Mouse (Mus musculus): Measurements from ENCODE around the gene Dynlrb1. TPM values are rescaled to one million over a fixed set of nuclear protein-coding genes. Genes with fewer than 3 reads are reported as not detected.

Gene Dynlrb1
- total and polyA plus RNA-seq, 3 experiments: 152 to 302 (median 290) TPM

DNA sequence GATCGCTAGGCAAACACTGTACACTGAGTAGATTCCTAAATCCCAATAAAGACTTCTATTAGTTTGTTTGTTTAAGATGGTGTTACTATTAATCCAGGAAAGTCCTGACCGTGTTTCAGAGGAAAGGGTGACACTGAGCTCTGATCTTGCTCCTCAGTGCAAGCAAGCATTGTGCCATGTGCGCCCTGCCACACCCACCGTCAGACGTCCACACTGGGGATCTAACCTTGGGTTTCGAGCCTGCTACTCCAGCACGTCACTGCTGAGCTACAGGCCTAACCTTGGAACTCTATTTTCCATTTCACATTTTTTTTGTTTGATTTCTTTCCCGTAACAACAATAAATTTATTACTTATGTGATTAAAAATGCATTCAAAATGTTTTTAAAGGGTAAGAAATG lies 53.7 kb downstream of the Dynlrb1 start:
- Histone ChIP-seq H3K4me2 (ENCODE audit: insufficient read depth, low read depth, poor library complexity, severe bottlenecking) (no peak overlapping the region), H3K36me3 (replicated peaks in 1 of 2; ENCODE audit: control insufficient read depth in 1 of 2, insufficient read depth in 1 of 2, low read length in 1 of 2) (peaks cover 28 to 70% of the 10 kb centered on the region in 2 experiments)

GRCm38 (mm10) chr2:155293382-155293781 lies 57.0 kb downstream of the Dynlrb1 start:
- Histone ChIP-seq H3K36me3 (replicated peaks in 1 of 2; ENCODE audit: control insufficient read depth in 1 of 2, insufficient read depth in 1 of 2, low read length in 1 of 2) (peaks cover 50 to 84% of the 10 kb centered on the region in 2 experiments), H3K79me2 (replicated peaks; ENCODE audit: control insufficient read depth, extremely low read depth, insufficient read depth, poor library complexity, severe bottlenecking) (no peaks in the 10 kb centered on the region), H3K9me3 (replicated peaks; ENCODE audit: low read length) (no peaks in the 10 kb centered on the region), H3K9ac (ENCODE audit: insufficient read depth, low read depth) (no peak overlapping the region), H3K27ac (ENCODE audit: insufficient read depth, low read depth) (no peak overlapping the region), H3K4me2 (ENCODE audit: insufficient read depth, low read depth, poor library complexity, severe bottlenecking) (no peak overlapping the region), H3K4me1 (ENCODE audit: control insufficient read depth in 1 of 2, insufficient read depth in 2 of 2) (peaks cover 0 to 16% of the 10 kb centered on the region in 2 experiments; a peak in 2 of 4 replicates), H3K27me3 (replicated peaks) (no peaks in the 10 kb centered on the region), H3K4me3 (replicated peaks in 1 of 3; ENCODE audit: low read depth in 2 of 3, low read length in 2 of 3, poor library complexity in 1 of 3) (no peak overlapping the region)
- dilution Hi-C loops (cut with MboI; ENCODE audit: extremely low pct_ligation_motif_present, extremely low pct_unique_long_range_greater_than_20kb, low sequenced_read_pairs): no loop called here
- TF ChIP-seq UBTF (IDR thresholded peaks at IDR 0.05; ENCODE audit: low read depth, low read length) (no peak), CHD1 (IDR thresholded peaks at IDR 0.05; ENCODE audit: low read depth, low read length) (no peak), MXI1 (IDR thresholded peaks at IDR 0.05; ENCODE audit: low read depth, low read length) (no peak), ZMIZ1 (IDR thresholded peaks at IDR 0.05; ENCODE audit: low read depth, low read length) (no peak), MAX (IDR thresholded peaks at IDR 0.05; ENCODE audit: low read length) (no peak), USF1 (IDR thresholded peaks at IDR 0.05; ENCODE audit: low read depth, low read length) (no peak), NRF1 (IDR thresholded peaks at IDR 0.05; ENCODE audit: low read depth, low read length) (no peak), BHLHE40 (IDR thresholded peaks at IDR 0.05; ENCODE audit: low read depth, low read length) (no peak), ZKSCAN1 (IDR thresholded peaks at IDR 0.05; ENCODE audit: borderline replicate concordance, low read depth, low read length) (no peak), TBP (conservative IDR thresholded peaks at IDR 0.05; ENCODE audit: low read depth, low read length) (no peak), CTCF (conservative IDR thresholded peaks at IDR 0.05 in 1 of 2, IDR thresholded peaks at IDR 0.05 in 1 of 2; ENCODE audit: low read depth in 2 of 2, low read length in 2 of 2) (no peak), MAZ (IDR thresholded peaks at IDR 0.05; ENCODE audit: low read depth, low read length) (no peak), RAD21 (IDR thresholded peaks at IDR 0.05; ENCODE audit: low read depth, low read length) (no peak)
- DNase-seq (ENCODE audit: extremely low read depth): no peak
- in situ Hi-C loops (cut with MboI; ENCODE audit: low pct_ligation_motif_present, low pct_unique_long_range_greater_than_20kb, low sequenced_read_pairs): no loop called here

More for the DNA sequence above, 53.7 kb downstream of the Dynlrb1 start:
- Histone ChIP-seq H3K27me3 (replicated peaks) (no peaks in the 10 kb centered on the region), H3K27ac (ENCODE audit: insufficient read depth, low read depth) (no peak overlapping the region), H3K9me3 (replicated peaks; ENCODE audit: low read length) (no peaks in the 10 kb centered on the region), H3K4me3 (replicated peaks in 1 of 3; ENCODE audit: low read depth in 2 of 3, low read length in 2 of 3, poor library complexity in 1 of 3) (no peak overlapping the region), H3K79me2 (replicated peaks; ENCODE audit: control insufficient read depth, extremely low read depth, insufficient read depth, poor library complexity, severe bottlenecking) (no peaks in the 10 kb centered on the region), H3K4me1 (ENCODE audit: control insufficient read depth in 1 of 2, insufficient read depth in 2 of 2) (peaks cover 0 to 14% of the 10 kb centered on the region in 2 experiments; a peak in 2 of 4 replicates), H3K9ac (ENCODE audit: insufficient read depth, low read depth) (no peak overlapping the region)
- dilution Hi-C loops (cut with MboI; ENCODE audit: extremely low pct_ligation_motif_present, extremely low pct_unique_long_range_greater_than_20kb, low sequenced_read_pairs): no loop called here
- no peak for TF ChIP-seq ZC3H11A (IDR thresholded peaks at IDR 0.05; ENCODE audit: low read depth, low read length)
- no peak for TF ChIP-seq ZNF384 (IDR thresholded peaks at IDR 0.05; ENCODE audit: low read depth, low read length)
- TF ChIP-seq TCF12 (IDR thresholded peaks at IDR 0.05; ENCODE audit: low read depth, low read length): no peak
- TF ChIP-seq RAD21 (IDR thresholded peaks at IDR 0.05; ENCODE audit: low read depth, low read length): no peak
- no peak for TF ChIP-seq ZKSCAN1 (IDR thresholded peaks at IDR 0.05; ENCODE audit: borderline replicate concordance, low read depth, low read length)
- no peak for DNase-seq (ENCODE audit: extremely low read depth)
- in situ Hi-C loops (cut with MboI; ENCODE audit: low pct_ligation_motif_present, low pct_unique_long_range_greater_than_20kb, low sequenced_read_pairs): no loop called here
